Mouse (Mus musculus): ENCODE results near the gene H2afy. TPM values are rescaled to one million over a fixed set of nuclear protein-coding genes. Genes with fewer than 3 reads are reported as not detected.
"Not testable (repeated sequence)": the region's sequence is repeated elsewhere in the genome, so short reads cannot be mapped to it uniquely, and the experiment has no call there.

Gene H2afy
- total RNA-seq, 2 experiments from 2014 or later: 98.3 to 102 TPM

GRCm38 (mm10) chr13:56029006-56029405 lies 107.2 kb downstream of the H2afy start:
- intact Hi-C loops (cut with DNase I): no loop called here
- peak in 1 of 2 experiments; percentile 35 for DNase-seq (ENCODE audit: low spot score in 2 of 2)

GRCm38 (mm10) chr13:56027996-56028395 lies 108.2 kb downstream of the H2afy start:
- intact Hi-C loops (cut with DNase I): not testable (repeated sequence)

GRCm38 (mm10) chr13:56026623-56027022 lies 109.5 kb downstream of the H2afy start:
- no peak for DNase-seq (ENCODE audit: low spot score in 2 of 2)
- intact Hi-C loops (cut with DNase I): no loop called here

More at GRCm38 (mm10) chr13:56027996-56028395, 108.2 kb downstream of the H2afy start:
- DNase-seq (ENCODE audit: low spot score in 2 of 2): not testable (repeated sequence)

GRCm38 (mm10) chr13:56026026-56026425 lies 110.1 kb downstream of the H2afy start:
- no peak for DNase-seq (ENCODE audit: low spot score in 2 of 2)
- intact Hi-C loops (cut with DNase I): no loop called here

- intact Hi-C loops (cut with DNase I): no loop called here
- no peak for DNase-seq (ENCODE audit: low spot score in 2 of 2)
Measured at GRCm38 (mm10) chr13:56025027-56025410, 111.1 kb downstream of the H2afy start.

- no peak for DNase-seq (ENCODE audit: low spot score in 2 of 2)
- intact Hi-C loops (cut with DNase I): no loop called here
Measured at GRCm38 (mm10) chr13:56024410-56025026, 111.6 kb downstream of the H2afy start.

Other genes starting within 250 kb of the H2afy start
- gene Tifab, start 42.5 kb upstream of the H2afy start, total RNA-seq (2021): 1 to 10 TPM; 1.5 to 2.3 TPM
- gene Neurog1, start 115.8 kb upstream of the H2afy start, total RNA-seq (2021): under 1 TPM; 0.18 to 0.34 TPM
- 100 to 1,000 TPM; 130 to 158 TPM for gene Cxcl14, start 160.2 kb upstream of the H2afy start, total RNA-seq (2021)

Data from left cerebral cortex, postnatal 25 days (tissue).